Mouse (Mus musculus) cerebellum, adult 2 months (tissue): ENCODE measurements around the gene Gm11555. TPM values are rescaled to one million over a fixed set of nuclear protein-coding genes. Genes with fewer than 3 reads are reported as not detected.
"Not testable (repeated sequence)": the region's sequence is repeated elsewhere in the genome, so short reads cannot be mapped to it uniquely, and the experiment has no call there.

ENCODE experiments used
- DNase-seq, 2 experiments: peaks; one replicate each; pipeline ENCODE4 v3.0.0; 2021
- H3K27ac ChIP-seq: fragments of 200-500 bp; 2 replicates; pipeline ENCODE4 v1.5.1; 2012; ENCODE audit warnings: low read length, control low read depth, inconsistent platforms; ENCODE audit not compliant: insufficient read depth
- H3K27me3 ChIP-seq: fragments of 200-500 bp; 2 replicates; pipeline ENCODE4 v1.6.1; 2012; ENCODE audit warnings: inconsistent platforms, mild to moderate bottlenecking, low read length, moderate library complexity; ENCODE audit not compliant: control insufficient read depth, insufficient read depth
- H3K4me1 ChIP-seq: fragments of 200-500 bp; 2 replicates; pipeline ENCODE4 v1.6.1; 2011; ENCODE audit warnings: low read length; ENCODE audit not compliant: control insufficient read depth, insufficient read depth
- H3K4me3 ChIP-seq: fragments of 200-500 bp; replicated peaks from 2 replicates; pipeline ENCODE3; 2011; ENCODE audit warnings: mild to moderate bottlenecking, low read depth, low read length, control low read depth; ENCODE audit not compliant: insufficient read depth
- CTCF ChIP-seq: fragments of 200-500 bp; IDR thresholded peaks from 2 replicates; pipeline ENCODE4 v1.5.1; 2011; ENCODE audit warnings: low read depth, mild to moderate bottlenecking, control low read depth, low read length, moderate library complexity, borderline replicate concordance; ENCODE audit not compliant: insufficient read depth
- POLR2A ChIP-seq: fragments of 200-500 bp; IDR thresholded peaks from 2 replicates; pipeline ENCODE4 v1.6.1; 2011; ENCODE audit warnings: low read length, control low read depth, borderline replicate concordance; ENCODE audit not compliant: insufficient read depth
- WGBS: fragments of 180-500 bp; shearing (Covaris S2); methylation state at CpG from one replicate; pipeline ENCODE4 v1.1.7; 2018; 5-methylcytosine and 5-hydroxymethylcytosine counted together
- polyA plus RNA-seq: library from polyadenylated mRNA; depleted of rRNA; stranded (reverse); fragments of >200 nt; gene quantifications from 2 replicates; pipeline ENCODE4 v1.2.3, GENCODE M21; 2012

Gm11555 gene
- polyA plus RNA-seq, 1 experiment: not detected

DNA sequence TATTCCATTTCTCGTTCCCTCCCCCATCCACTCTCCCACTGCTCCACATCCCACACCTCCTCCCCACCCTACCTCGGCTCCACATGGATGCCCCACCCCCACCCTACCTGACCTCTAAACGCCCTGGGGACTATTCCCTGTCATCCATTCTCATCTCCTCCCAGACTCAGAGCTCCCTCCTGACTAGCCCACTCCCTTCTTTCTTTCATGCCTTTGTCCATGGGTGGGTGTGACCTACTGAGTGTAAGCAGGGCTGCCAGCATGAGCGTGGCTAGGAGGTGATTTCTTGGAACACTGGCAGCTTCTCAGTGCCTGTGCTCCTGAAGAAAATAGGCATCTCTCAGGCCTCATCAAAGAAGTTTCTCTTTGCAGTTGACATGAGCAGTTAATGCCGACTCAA lies 7.0 kb upstream of the Gm11555 start:
- no peak for TF ChIP-seq POLR2A
- TF ChIP-seq CTCF: no peak
- Histone ChIP-seq H3K4me3 (no peak overlapping the region), H3K27ac (no peak overlapping the region), H3K4me1 (no peaks in the 10 kb centered on the region), H3K27me3 (no peaks in the 10 kb centered on the region)
- 54% methylated on average over 5 of the region's 5 CpGs for WGBS
- no peak for DNase-seq

- H3K4me1 ChIP-seq: no peaks in the 10 kb centered on the region
- no peak for TF ChIP-seq CTCF
- no peak for TF ChIP-seq POLR2A
- no peak overlapping the region for H3K4me3 ChIP-seq
- WGBS: 58% methylated on average over 15 of the region's 15 CpGs
- H3K27ac ChIP-seq: no peak overlapping the region
- DNase-seq: no peak
- no peaks in the 10 kb centered on the region for H3K27me3 ChIP-seq
Observed at GRCm38 (mm10) chr11:99646444-99646843, 3.6 kb downstream of the Gm11555 start.

GRCm38 (mm10) chr11:99644351-99644750 lies 5.7 kb downstream of the Gm11555 start:
- Histone ChIP-seq H3K4me1 (no peaks in the 10 kb centered on the region), H3K4me3 (no peak overlapping the region), H3K27ac (no peak overlapping the region), H3K27me3 (no peaks in the 10 kb centered on the region)
- 49% methylated on average over 3 of the region's 3 CpGs for WGBS
- no peak for DNase-seq
- TF ChIP-seq POLR2A (no peak), CTCF (no peak)

GRCm38 (mm10) chr11:99643635-99644139 lies 6.3 kb downstream of the Gm11555 start, which contains the start of gene Krtap4-7:
TSS of gene Krtap4-7 (minus strand) at chr11:99644089.
- not testable (repeated sequence) for DNase-seq, H3K4me1 ChIP-seq, H3K27ac ChIP-seq, H3K27me3 ChIP-seq, H3K4me3 ChIP-seq
- WGBS: 87% methylated on average over 9 of the region's 9 CpGs

DNA sequence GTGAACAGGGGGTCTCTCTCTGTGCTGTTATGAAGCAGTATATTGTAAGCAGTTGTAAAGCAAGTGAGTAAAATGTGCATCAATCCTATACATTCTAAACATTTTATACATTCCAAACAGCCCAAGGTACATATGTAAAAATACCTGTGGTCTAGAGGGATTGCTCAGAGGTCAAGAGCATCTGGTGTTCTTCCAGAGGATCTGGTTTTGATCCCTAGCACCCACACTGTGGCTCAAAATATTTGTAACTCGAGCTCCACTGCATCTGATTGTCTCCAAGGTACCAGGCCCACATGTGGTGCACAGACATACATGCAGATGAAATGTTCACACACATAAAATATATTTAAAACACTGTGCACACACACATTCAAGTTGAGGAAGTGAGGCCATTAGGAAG lies 9.1 kb downstream of the Gm11555 start:
- no peak overlapping the region for H3K4me3 ChIP-seq

DNA sequence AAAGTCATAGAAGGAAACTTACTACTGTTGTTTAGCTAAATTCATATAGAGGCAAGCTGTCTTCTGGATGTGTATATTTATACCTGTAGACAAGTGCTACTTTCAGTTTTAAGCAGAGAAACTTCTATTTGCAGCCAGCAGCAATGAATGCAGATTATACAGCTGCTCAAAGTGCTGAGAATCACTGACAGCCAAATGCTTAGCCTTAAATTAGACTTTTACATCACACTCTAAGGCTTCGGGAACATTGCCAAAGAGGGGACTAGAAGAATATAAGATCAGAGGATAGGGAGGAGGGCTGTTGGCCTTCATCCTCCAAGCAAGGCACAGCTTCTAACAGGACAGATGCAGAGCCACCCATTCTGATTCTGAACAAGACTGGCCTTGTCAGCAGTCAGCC lies 12.9 kb downstream of the Gm11555 start:
- 48% methylated on average over 1 of the region's 1 CpGs for WGBS
- Histone ChIP-seq H3K27ac (no peak overlapping the region), H3K4me1 (no peaks in the 10 kb centered on the region), H3K27me3 (no peaks in the 10 kb centered on the region), H3K4me3 (no peak overlapping the region)
- TF ChIP-seq POLR2A: no peak
- TF ChIP-seq CTCF: no peak
- no peak for DNase-seq

More for the DNA sequence above, 9.1 kb downstream of the Gm11555 start:
- Histone ChIP-seq H3K27ac (no peak overlapping the region), H3K27me3 (no peaks in the 10 kb centered on the region), H3K4me1 (no peaks in the 10 kb centered on the region)
- no peak for TF ChIP-seq CTCF
- TF ChIP-seq POLR2A: no peak
- 25% methylated on average over 1 of the region's 1 CpGs for WGBS
- no peak for DNase-seq

- DNase-seq: no peak
- 43% methylated on average over 8 of the region's 8 CpGs for WGBS
- H3K27ac ChIP-seq: no peak within 1 kb of the TSS
- no peak for TF ChIP-seq POLR2A
- TF ChIP-seq CTCF: no peak
- H3K4me1 ChIP-seq: no peaks in the 10 kb centered on the region
- no peak within 1 kb of the TSS for H3K4me3 ChIP-seq
- H3K27me3 ChIP-seq: no peaks in the 10 kb centered on the region
Observed at GRCm38 (mm10) chr11:99634653-99635134, 15.3 kb downstream of the Gm11555 start, which contains the start of gene Krtap4-2. TSS of gene Krtap4-2 (minus strand) at chr11:99635084.

- TF ChIP-seq POLR2A (no peak), CTCF (no peak)
- 81% methylated on average over 2 of the region's 2 CpGs for WGBS
- DNase-seq: no peak
- Histone ChIP-seq H3K4me1 (no peaks in the 10 kb centered on the region), H3K27me3 (no peaks in the 10 kb centered on the region), H3K4me3 (no peak overlapping the region), H3K27ac (no peak overlapping the region)
Observed at GRCm38 (mm10) chr11:99633293-99633692, 16.7 kb downstream of the Gm11555 start.

DNA sequence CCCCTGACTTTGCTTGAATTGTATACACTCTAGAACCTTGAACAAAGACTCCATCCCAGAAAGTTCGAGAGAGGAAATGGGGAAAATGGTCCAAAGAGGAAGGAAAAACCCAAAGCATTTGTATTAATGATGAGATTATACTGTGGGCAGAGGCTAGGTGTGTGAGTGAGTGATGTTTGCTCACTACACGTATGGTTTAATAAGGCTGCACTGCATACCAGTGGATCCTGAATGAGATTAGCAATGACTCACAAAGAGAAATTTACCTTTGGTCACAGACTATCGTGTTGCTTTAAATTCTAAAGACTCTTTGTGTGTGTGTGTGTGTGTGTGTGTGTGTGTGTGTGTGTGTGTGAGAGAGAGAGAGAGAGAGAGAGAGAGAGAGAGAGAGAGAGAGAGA lies 19.1 kb downstream of the Gm11555 start:
- DNase-seq: no peak
- Histone ChIP-seq H3K4me3 (no peak overlapping the region), H3K27ac (no peak overlapping the region), H3K4me1 (no peaks in the 10 kb centered on the region), H3K27me3 (no peaks in the 10 kb centered on the region)
- WGBS: 74% methylated on average over 3 of the region's 3 CpGs
- TF ChIP-seq POLR2A (no peak), CTCF (no peak)
